Mouse (Mus musculus): Measurements from ENCODE around the gene Sec1. TPM values are rescaled to one million over a fixed set of nuclear protein-coding genes. Genes with fewer than 3 reads are reported as not detected.

Gene Sec1
- 0.39 and 0.52 TPM in 2 replicates for polyA plus RNA-seq (2014; fragmentation: Nextera tagmentation; extraction: Ambion mirVana)

DNA sequence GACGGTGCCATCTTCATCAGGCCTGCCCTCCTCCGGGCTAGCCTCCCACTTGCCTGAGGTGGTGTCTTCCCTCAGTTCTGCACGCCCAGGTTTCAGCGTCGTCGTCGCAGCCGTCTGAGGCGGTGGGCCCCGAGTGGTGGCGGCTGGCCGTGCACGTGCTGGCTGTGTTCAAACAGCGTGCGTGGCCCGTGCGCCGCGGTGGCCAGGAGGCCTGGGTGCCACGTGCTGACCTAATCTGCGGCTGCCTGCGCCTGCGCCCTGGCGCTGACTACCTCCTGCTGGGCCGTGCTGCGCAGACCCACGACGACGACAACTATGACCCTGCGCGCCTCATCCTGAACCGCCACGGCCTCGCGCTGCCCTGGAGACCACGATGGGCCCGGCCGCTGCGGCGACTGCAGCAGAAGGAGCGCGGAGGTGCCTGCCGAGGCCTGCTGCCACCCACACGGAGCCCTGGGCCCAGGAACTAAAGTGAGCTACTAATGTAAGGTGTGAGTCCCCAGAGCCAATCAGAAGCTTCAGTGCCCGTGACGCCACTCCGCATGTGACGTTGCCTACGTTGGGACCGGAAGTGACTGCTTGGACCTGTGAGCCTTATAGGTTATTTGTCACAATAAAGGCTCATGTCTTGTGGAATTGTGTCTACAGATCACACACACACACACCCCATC lies at the start of gene Sec1:
Gene Sec1, minus strand, starts transcription at position 482 of the 671 bp plus-strand sequence.
- H3K4me1 ChIP-seq (replicated peaks; ENCODE audit: control insufficient read depth, insufficient read depth, low read length): no peaks in the 10 kb centered on the region
- ATAC-seq (replicated peaks; ENCODE audit: low FRiP score): no peak
- peaks cover 6% of the 10 kb centered on the region for H3K27me3 ChIP-seq (ENCODE audit: control insufficient read depth, insufficient read depth, low read length)
- WGBS: 90% methylated on average over 50 of the region's 50 CpGs
- H3K27ac ChIP-seq (ENCODE audit: low read depth, low read length): no peak within 1 kb of the TSS
- H3K9ac ChIP-seq (ENCODE audit: low read length): no peak within 1 kb of the TSS
- no peak within 1 kb of the TSS for H3K4me3 ChIP-seq (ENCODE audit: low read depth, low read length)
- H3K9me3 ChIP-seq (ENCODE audit: control insufficient read depth, low read length): no peaks in the 10 kb centered on the region
- DNase-seq (ENCODE audit: low spot score): no peak
- H3K36me3 ChIP-seq (ENCODE audit: control insufficient read depth, insufficient read depth, low read length): no peaks in the 10 kb centered on the region
- H3K4me2 ChIP-seq (ENCODE audit: low read depth, low read length, severe bottlenecking): no peak within 1 kb of the TSS

DNA sequence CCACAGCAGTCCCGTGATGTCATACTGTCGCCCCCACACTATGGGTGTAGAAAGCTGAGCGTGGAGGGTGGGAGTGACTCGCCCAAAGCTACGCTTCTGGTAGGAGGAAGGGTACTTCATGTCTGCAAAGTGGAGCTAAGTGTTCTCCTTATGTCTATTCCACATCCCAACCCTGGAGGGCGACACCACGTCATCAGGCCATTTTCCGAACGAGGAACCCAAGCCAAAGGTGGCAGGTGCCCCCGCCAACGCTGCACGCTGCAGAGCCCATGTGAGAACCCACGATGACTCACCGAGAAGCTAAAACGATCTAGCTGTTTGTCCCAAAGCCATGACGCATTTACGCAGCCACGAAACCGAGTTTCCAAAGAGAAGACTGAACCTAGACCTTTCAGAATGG lies 48.1 kb upstream of the Sec1 start:
- no peak overlapping the region for H3K27ac ChIP-seq (ENCODE audit: low read depth, low read length)
- ATAC-seq (replicated peaks; ENCODE audit: low FRiP score): no peak
- no peaks in the 10 kb centered on the region for H3K4me1 ChIP-seq (replicated peaks; ENCODE audit: control insufficient read depth, insufficient read depth, low read length)
- no peaks in the 10 kb centered on the region for H3K36me3 ChIP-seq (ENCODE audit: control insufficient read depth, insufficient read depth, low read length)
- WGBS: 33% methylated on average over 19 of the region's 19 CpGs
- no peak overlapping the region for H3K9ac ChIP-seq (ENCODE audit: low read length)
- DNase-seq (ENCODE audit: low spot score): no peak
- no peaks in the 10 kb centered on the region for H3K27me3 ChIP-seq (ENCODE audit: control insufficient read depth, insufficient read depth, low read length)
- no peak overlapping the region for H3K4me3 ChIP-seq (ENCODE audit: low read depth, low read length)
- H3K4me2 ChIP-seq (ENCODE audit: low read depth, low read length, severe bottlenecking): no peak overlapping the region
- no peaks in the 10 kb centered on the region for H3K9me3 ChIP-seq (ENCODE audit: control insufficient read depth, low read length)

DNA sequence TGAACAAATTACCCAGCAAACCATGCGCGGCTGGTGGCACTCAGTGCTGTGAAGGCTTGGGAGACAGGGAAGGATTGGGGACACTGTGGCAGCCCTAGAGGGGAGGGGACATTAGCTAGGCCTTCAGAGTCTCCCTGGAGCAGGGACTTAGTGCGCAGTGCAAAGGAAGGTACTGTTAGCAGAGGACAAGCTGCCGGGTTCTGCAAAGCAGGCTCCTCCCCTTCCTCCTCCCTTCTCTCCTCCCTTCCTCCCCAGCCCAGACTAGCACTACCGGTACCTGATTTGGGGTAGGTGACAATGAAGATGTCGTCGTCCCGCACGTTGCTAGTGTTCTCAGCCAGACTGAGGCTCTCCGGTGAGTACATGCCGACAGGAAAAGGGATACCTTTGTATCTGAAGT lies 47.6 kb upstream of the Sec1 start:
- DNase-seq (ENCODE audit: low spot score): no peak
- no peak overlapping the region for H3K9ac ChIP-seq (ENCODE audit: low read length)

DNA sequence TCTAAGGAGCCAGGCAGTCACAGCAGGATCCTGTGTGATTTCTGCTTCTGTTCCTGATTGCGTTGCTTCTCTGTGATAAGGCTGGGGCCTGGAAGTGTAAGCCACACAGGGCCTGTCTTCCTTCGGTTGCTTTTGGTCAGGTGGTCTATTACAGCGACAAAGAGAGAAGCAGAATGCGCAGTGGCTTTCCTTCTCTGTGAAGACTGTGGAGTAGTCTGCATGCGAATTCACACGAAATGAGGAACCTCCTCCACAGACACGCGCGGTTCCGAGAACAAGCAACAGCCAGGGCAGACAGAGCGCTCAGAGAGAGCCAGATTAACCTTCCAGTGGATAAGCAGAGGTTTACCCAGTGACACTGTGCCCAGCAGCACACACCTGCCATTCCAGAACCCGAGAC lies 47.1 kb upstream of the Sec1 start:
- no peak for ATAC-seq (replicated peaks; ENCODE audit: low FRiP score)

More for the DNA sequence above, 47.6 kb upstream of the Sec1 start:
- 40% methylated on average over 11 of the region's 11 CpGs for WGBS
- H3K27me3 ChIP-seq (ENCODE audit: control insufficient read depth, insufficient read depth, low read length): no peaks in the 10 kb centered on the region
- ATAC-seq (replicated peaks; ENCODE audit: low FRiP score): no peak
- no peak overlapping the region for H3K4me2 ChIP-seq (ENCODE audit: low read depth, low read length, severe bottlenecking)
- H3K4me1 ChIP-seq (replicated peaks; ENCODE audit: control insufficient read depth, insufficient read depth, low read length): no peaks in the 10 kb centered on the region
- no peaks in the 10 kb centered on the region for H3K9me3 ChIP-seq (ENCODE audit: control insufficient read depth, low read length)
- H3K4me3 ChIP-seq (ENCODE audit: low read depth, low read length): no peak overlapping the region
- no peaks in the 10 kb centered on the region for H3K36me3 ChIP-seq (ENCODE audit: control insufficient read depth, insufficient read depth, low read length)
- H3K27ac ChIP-seq (ENCODE audit: low read depth, low read length): no peak overlapping the region

DNA sequence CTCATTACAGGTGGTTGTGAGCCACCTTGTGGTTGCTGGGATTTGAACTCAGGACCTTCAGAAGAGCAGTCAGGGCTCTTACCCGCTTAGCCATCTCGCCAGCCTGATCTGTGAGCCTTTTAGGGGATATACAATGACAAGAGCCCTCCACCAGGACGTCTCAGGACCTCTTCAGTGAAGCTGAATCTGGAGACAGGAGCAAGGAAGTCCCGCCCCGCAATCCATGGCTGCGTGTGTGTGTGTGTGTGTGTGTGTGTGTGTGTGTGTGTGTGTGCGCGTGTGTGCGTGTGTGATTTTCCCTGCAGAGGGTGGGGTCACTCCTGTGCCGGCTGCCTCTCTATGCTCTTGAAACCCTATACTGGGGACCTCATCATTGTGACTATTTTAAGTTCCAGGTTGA lies 45.6 kb upstream of the Sec1 start:
- H3K4me3 ChIP-seq (ENCODE audit: low read depth, low read length): no peak overlapping the region
- WGBS: 63% methylated on average over 10 of the region's 10 CpGs
- H3K9me3 ChIP-seq (ENCODE audit: control insufficient read depth, low read length): no peaks in the 10 kb centered on the region
- no peaks in the 10 kb centered on the region for H3K27me3 ChIP-seq (ENCODE audit: control insufficient read depth, insufficient read depth, low read length)
- DNase-seq (ENCODE audit: low spot score) (no peak), ATAC-seq (replicated peaks; ENCODE audit: low FRiP score) (no peak)
- no peak overlapping the region for H3K9ac ChIP-seq (ENCODE audit: low read length)
- H3K27ac ChIP-seq (ENCODE audit: low read depth, low read length): no peak overlapping the region
- no peaks in the 10 kb centered on the region for H3K4me1 ChIP-seq (replicated peaks; ENCODE audit: control insufficient read depth, insufficient read depth, low read length)
- no peak overlapping the region for H3K4me2 ChIP-seq (ENCODE audit: low read depth, low read length, severe bottlenecking)
- H3K36me3 ChIP-seq (ENCODE audit: control insufficient read depth, insufficient read depth, low read length): no peaks in the 10 kb centered on the region

More for the DNA sequence above, 47.1 kb upstream of the Sec1 start:
- Histone ChIP-seq H3K9me3 (ENCODE audit: control insufficient read depth, low read length) (no peaks in the 10 kb centered on the region), H3K9ac (ENCODE audit: low read length) (no peak overlapping the region), H3K4me3 (ENCODE audit: low read depth, low read length) (no peak overlapping the region), H3K27me3 (ENCODE audit: control insufficient read depth, insufficient read depth, low read length) (no peaks in the 10 kb centered on the region), H3K4me1 (replicated peaks; ENCODE audit: control insufficient read depth, insufficient read depth, low read length) (no peaks in the 10 kb centered on the region), H3K36me3 (ENCODE audit: control insufficient read depth, insufficient read depth, low read length) (no peaks in the 10 kb centered on the region), H3K27ac (ENCODE audit: low read depth, low read length) (no peak overlapping the region), H3K4me2 (ENCODE audit: low read depth, low read length, severe bottlenecking) (no peak overlapping the region)
- 86% methylated on average over 12 of the region's 12 CpGs for WGBS
- no peak for DNase-seq (ENCODE audit: low spot score)

DNA sequence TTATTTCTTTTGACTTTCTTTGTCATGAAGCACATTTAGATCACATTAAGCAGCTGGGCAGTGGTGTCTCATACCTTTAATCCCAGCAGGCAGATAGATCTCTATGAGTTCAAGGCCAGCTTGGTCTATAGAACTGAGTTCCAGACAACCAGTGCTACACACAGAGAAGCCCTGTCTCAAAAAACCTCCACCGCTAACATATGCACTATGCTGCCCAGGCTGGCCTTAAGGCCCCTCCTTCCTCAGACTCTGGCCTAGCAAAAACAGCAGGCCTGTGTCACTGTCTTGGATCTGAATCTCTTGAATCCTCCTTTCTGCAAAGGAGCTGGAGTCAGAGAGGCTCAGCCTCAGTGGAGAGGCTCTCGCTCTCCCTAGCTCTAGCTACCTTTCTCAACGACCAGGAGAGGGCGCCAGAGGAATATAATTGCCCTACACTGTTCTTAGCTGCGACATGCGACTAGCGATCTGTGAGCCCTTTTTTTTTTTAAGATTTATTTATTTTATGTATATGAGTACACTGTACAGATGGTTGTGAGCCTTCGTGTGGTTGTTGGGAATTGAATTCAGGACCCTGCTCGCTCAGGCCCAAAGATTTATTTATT lies 45.1 kb upstream of the Sec1 start:
- H3K9me3 ChIP-seq (ENCODE audit: control insufficient read depth, low read length): no peaks in the 10 kb centered on the region
- no peak overlapping the region for H3K4me2 ChIP-seq (ENCODE audit: low read depth, low read length, severe bottlenecking)
- no peak overlapping the region for H3K4me3 ChIP-seq (ENCODE audit: low read depth, low read length)
- no peaks in the 10 kb centered on the region for H3K4me1 ChIP-seq (replicated peaks; ENCODE audit: control insufficient read depth, insufficient read depth, low read length)
- no peak overlapping the region for H3K27ac ChIP-seq (ENCODE audit: low read depth, low read length)
- H3K9ac ChIP-seq (ENCODE audit: low read length): no peak overlapping the region
- DNase-seq (ENCODE audit: low spot score): peak; percentile 92
- 8% methylated on average over 9 of the region's 9 CpGs for WGBS
- H3K27me3 ChIP-seq (ENCODE audit: control insufficient read depth, insufficient read depth, low read length): no peaks in the 10 kb centered on the region
- peak; percentile 82 for ATAC-seq (replicated peaks; ENCODE audit: low FRiP score)
- no peaks in the 10 kb centered on the region for H3K36me3 ChIP-seq (ENCODE audit: control insufficient read depth, insufficient read depth, low read length)

DNA sequence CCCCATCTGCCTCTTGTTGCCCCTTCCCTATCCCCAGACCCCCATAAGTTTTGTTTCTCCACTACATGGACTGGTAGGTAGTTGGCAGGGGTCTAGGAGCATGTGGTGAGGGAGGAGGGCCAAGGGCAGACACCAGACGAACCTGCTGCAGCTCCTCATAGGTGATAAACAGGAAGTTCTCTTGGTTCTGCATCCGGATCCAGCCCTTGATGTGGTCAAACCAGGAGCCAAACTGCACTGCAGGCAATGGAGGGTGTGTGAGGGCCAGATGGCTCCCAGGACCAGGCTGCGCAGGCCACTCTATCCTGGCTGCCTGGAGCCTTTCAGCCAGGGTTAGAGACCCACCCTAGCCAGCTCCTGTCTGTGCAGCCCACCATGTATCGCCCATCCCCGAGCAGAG lies 39.3 kb upstream of the Sec1 start:
- H3K4me3 ChIP-seq (ENCODE audit: low read depth, low read length): no peak overlapping the region
- ATAC-seq (replicated peaks; ENCODE audit: low FRiP score) (no peak), DNase-seq (ENCODE audit: low spot score) (no peak)
- 80% methylated on average over 5 of the region's 5 CpGs for WGBS
- H3K4me2 ChIP-seq (ENCODE audit: low read depth, low read length, severe bottlenecking): no peak overlapping the region
- no peak overlapping the region for H3K9ac ChIP-seq (ENCODE audit: low read length)
- H3K4me1 ChIP-seq (replicated peaks; ENCODE audit: control insufficient read depth, insufficient read depth, low read length): no peaks in the 10 kb centered on the region
- no peak overlapping the region for H3K27ac ChIP-seq (ENCODE audit: low read depth, low read length)
- H3K27me3 ChIP-seq (ENCODE audit: control insufficient read depth, insufficient read depth, low read length): no peaks in the 10 kb centered on the region
- H3K36me3 ChIP-seq (ENCODE audit: control insufficient read depth, insufficient read depth, low read length): no peaks in the 10 kb centered on the region
- no peaks in the 10 kb centered on the region for H3K9me3 ChIP-seq (ENCODE audit: control insufficient read depth, low read length)

DNA sequence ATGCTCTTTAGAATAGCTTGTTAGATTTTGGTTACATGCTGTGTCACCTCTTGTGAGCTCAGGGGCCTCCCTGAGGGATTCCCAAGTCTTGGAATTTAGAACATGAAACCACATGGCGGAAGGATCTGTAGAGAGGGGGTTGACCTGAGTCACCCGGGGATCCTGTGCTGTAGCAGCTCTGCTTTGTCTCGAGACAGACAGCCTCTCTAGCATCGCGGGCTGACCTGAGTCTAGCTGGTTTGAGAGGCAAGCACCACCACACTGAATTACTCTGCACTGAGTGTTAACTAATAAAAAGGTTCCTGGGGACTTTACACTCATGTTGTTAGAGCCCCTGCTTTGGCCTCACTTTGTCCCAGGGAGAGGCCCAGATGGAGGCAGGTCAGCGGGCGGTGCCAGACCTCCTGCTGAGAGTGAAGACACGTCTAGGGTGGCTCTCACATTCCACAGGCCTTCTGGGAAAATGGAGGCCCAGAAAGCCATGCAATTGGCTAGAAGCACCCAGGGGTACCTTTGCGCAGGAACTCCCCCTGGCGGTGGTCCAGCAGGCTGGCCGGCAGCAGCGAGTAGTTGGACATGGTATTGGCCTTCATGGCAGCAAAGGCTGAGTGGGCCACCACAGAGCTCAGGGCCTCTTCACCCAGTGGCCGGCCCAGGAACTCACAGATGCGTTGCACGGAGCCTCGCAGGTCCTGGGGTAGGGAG lies 36.7 kb upstream of the Sec1 start:
- WGBS: 19% methylated on average over 16 of the region's 16 CpGs
- H3K9ac ChIP-seq (ENCODE audit: low read length): no peak overlapping the region
- H3K36me3 ChIP-seq (ENCODE audit: control insufficient read depth, insufficient read depth, low read length): no peaks in the 10 kb centered on the region; the same call in 1 of the 2 replicates
- H3K27me3 ChIP-seq (ENCODE audit: control insufficient read depth, insufficient read depth, low read length): no peaks in the 10 kb centered on the region
- no peaks in the 10 kb centered on the region for H3K9me3 ChIP-seq (ENCODE audit: control insufficient read depth, low read length)
- H3K27ac ChIP-seq (ENCODE audit: low read depth, low read length): no peak overlapping the region
- ATAC-seq (replicated peaks; ENCODE audit: low FRiP score) (peak; percentile 55), DNase-seq (ENCODE audit: low spot score) (peak; percentile 88)
- H3K4me3 ChIP-seq (ENCODE audit: low read depth, low read length): no peak overlapping the region
- no peak overlapping the region for H3K4me2 ChIP-seq (ENCODE audit: low read depth, low read length, severe bottlenecking)
- H3K4me1 ChIP-seq (replicated peaks; ENCODE audit: control insufficient read depth, insufficient read depth, low read length): no peaks in the 10 kb centered on the region
